Mouse (Mus musculus) lung, embryonic 16.5 days (tissue): ENCODE measurements around the gene Prdm16. TPM values are rescaled to one million over a fixed set of nuclear protein-coding genes. Genes with fewer than 3 reads are reported as not detected.

ENCODE experiments used
- ATAC-seq: fragments of 200-750 bp; cut with Nextera tagmentation; 2 replicates; pipeline ENCODE4 v1.8.0; 2017; ENCODE audit warnings: low read depth, mild to moderate bottlenecking, moderate library complexity
- H3K27ac ChIP-seq: fragments of 300-500 bp; sonication (generic); 2 replicates; pipeline ENCODE4 v1.5.1; 2014; ENCODE audit warnings: mild to moderate bottlenecking, control low read depth, low read length
- H3K27me3 ChIP-seq: fragments of 300-500 bp; sonication (generic); 2 replicates; pipeline ENCODE4 v1.6.1; 2014; ENCODE audit warnings: low read depth, low read length, mixed read lengths; ENCODE audit not compliant: control insufficient read depth, insufficient read depth
- H3K36me3 ChIP-seq: fragments of 300-500 bp; sonication (generic); 2 replicates; pipeline ENCODE4 v1.6.1; 2014; ENCODE audit warnings: low read length; ENCODE audit not compliant: control insufficient read depth, insufficient read depth
- H3K4me1 ChIP-seq: fragments of 300-500 bp; sonication (generic); replicated peaks from 2 replicates; pipeline ENCODE4 v1.6.1; 2014; ENCODE audit warnings: low read length, mixed read lengths; ENCODE audit not compliant: control insufficient read depth, insufficient read depth
- H3K4me2 ChIP-seq: fragments of 300-500 bp; sonication (generic); 2 replicates; pipeline ENCODE4 v1.6.1; 2014; ENCODE audit warnings: low read depth, low read length, control low read depth
- H3K4me3 ChIP-seq: fragments of 300-500 bp; sonication (generic); 2 replicates; pipeline ENCODE4 v1.5.1; 2014; ENCODE audit warnings: mild to moderate bottlenecking, low read length, control low read depth
- H3K9ac ChIP-seq: fragments of 300-500 bp; sonication (generic); 2 replicates; pipeline ENCODE4 v1.6.1; 2014; ENCODE audit warnings: low read length, control low read depth
- H3K9me3 ChIP-seq: fragments of 300-500 bp; sonication (generic); 2 replicates; pipeline ENCODE4 v1.6.1; 2016; ENCODE audit warnings: low read length; ENCODE audit not compliant: control insufficient read depth
- WGBS: fragments of 180-500 bp; shearing (Covaris S2); extraction: QIAGEN DNeasy Blood & Tissue Kit; methylation state at CpG from one replicate; pipeline ENCODE4 v1.1.7; 2014; 5-methylcytosine and 5-hydroxymethylcytosine counted together
- polyA plus RNA-seq: library from polyadenylated mRNA; unstranded; fragments of >200 nt; fragmentation: Nextera tagmentation; extraction: Ambion mirVana; gene quantifications from 2 replicates; pipeline ENCODE4 v1.2.1, GENCODE M21; 2015

Gene Prdm16
- polyA plus RNA-seq, 1 experiment from 2014 or later: 25.2 TPM

- no peak overlapping the region for H3K4me2 ChIP-seq
- no peak for ATAC-seq
- H3K27me3 ChIP-seq: no peaks in the 10 kb centered on the region
- no peaks in the 10 kb centered on the region for H3K36me3 ChIP-seq
- H3K9ac ChIP-seq: no peak overlapping the region
- H3K27ac ChIP-seq: no peak overlapping the region
- no peaks in the 10 kb centered on the region for H3K9me3 ChIP-seq
- no peak overlapping the region for H3K4me3 ChIP-seq
- WGBS: 34% methylated on average over 4 of the region's 4 CpGs
- H3K4me1 ChIP-seq: peaks cover 24% of the 10 kb centered on the region
Observed at GRCm38 (mm10) chr4:154493996-154494395, 142.7 kb downstream of the Prdm16 start.

DNA sequence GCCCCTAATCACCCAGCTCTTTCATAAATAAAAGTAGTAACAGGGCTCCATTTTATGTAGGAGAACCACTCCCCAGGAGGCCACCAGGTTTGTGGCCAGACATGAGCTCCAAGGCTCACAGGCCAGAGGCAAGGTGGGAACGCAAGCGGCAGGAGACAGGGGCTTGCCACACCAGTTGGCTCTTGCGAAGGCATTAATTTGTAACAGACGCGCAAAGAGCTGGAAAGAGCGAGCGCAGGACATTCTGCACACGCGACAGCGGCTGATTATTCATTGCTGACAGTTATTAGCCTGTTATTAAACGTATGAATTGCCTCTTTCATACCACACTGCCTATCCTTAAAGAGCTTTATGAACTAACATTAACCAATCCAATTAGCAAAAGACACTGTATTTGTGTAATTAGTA lies 144.0 kb downstream of the Prdm16 start:
- H3K4me2 ChIP-seq: no peak overlapping the region
- no peak overlapping the region for H3K27ac ChIP-seq
- H3K9me3 ChIP-seq: no peaks in the 10 kb centered on the region
- no peak overlapping the region for H3K9ac ChIP-seq
- no peak overlapping the region for H3K4me3 ChIP-seq
- no peak for ATAC-seq
- no peaks in the 10 kb centered on the region for H3K36me3 ChIP-seq
- WGBS: 65% methylated on average over 11 of the region's 11 CpGs
- peaks cover 14% of the 10 kb centered on the region for H3K4me1 ChIP-seq
- H3K27me3 ChIP-seq: no peaks in the 10 kb centered on the region

GRCm38 (mm10) chr4:154492268-154492667 lies 144.4 kb downstream of the Prdm16 start:
- WGBS: 65% methylated on average over 7 of the region's 7 CpGs
- peaks cover 10% of the 10 kb centered on the region for H3K4me1 ChIP-seq
- no peak overlapping the region for H3K9ac ChIP-seq
- H3K9me3 ChIP-seq: no peaks in the 10 kb centered on the region
- H3K27me3 ChIP-seq: no peaks in the 10 kb centered on the region
- H3K4me3 ChIP-seq: no peak overlapping the region
- no peak for ATAC-seq
- no peak overlapping the region for H3K27ac ChIP-seq
- H3K4me2 ChIP-seq: no peak overlapping the region
- no peaks in the 10 kb centered on the region for H3K36me3 ChIP-seq

DNA sequence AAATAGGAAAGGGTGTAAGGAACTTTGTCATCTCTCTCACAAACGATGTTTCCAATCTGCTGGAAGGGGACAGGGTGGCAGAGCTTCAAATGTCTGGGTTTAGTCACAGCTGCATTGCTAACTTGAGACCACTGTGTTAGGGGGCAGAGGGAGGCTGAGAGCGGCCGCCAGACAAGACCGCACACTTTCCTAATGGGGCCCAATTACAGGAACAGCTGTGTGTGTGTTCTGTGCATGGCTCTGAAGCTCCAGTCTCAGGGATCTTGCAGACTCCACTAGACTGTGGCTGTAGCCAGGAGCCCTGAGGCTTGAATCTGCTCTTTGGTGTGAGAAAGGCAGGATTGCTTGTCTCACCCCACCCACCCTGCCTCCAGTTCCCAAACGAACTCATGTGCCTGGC lies 148.6 kb downstream of the Prdm16 start:
- H3K4me2 ChIP-seq: no peak overlapping the region
- peaks cover 10% of the 10 kb centered on the region for H3K4me1 ChIP-seq
- H3K27ac ChIP-seq: no peak overlapping the region
- H3K27me3 ChIP-seq: no peaks in the 10 kb centered on the region
- ATAC-seq: peak; percentile 17; the same call in 1 of the 2 replicates
- 30% methylated on average over 5 of the region's 5 CpGs for WGBS
- no peaks in the 10 kb centered on the region for H3K9me3 ChIP-seq
- no peaks in the 10 kb centered on the region for H3K36me3 ChIP-seq
- H3K9ac ChIP-seq: no peak overlapping the region
- no peak overlapping the region for H3K4me3 ChIP-seq

DNA sequence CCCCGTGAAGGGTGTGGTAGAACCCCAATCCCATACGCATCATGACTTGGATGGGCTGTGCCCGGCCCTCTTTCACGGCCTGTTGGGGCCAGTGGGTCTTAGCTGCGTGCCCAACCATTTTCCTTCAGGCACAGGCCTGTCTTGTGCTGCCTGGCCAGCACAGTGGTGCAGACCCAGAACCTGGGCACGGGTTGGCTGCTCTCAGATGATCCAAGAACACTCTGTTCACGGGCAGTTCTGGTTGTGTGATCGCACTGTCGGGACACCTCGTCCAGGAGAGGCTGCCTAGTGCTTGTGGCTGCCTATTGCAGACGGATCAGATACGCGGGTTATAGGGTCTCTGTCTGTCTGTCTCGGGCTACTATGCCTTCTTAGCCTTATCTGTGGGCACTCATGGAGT lies 154.0 kb downstream of the Prdm16 start:
- Histone ChIP-seq H3K36me3 (no peaks in the 10 kb centered on the region), H3K9ac (no peak overlapping the region), H3K27ac (peak overlapping the region; percentile 75), H3K4me3 (no peak overlapping the region), H3K4me2 (no peak overlapping the region), H3K4me1 (peaks cover 58% of the 10 kb centered on the region), H3K9me3 (no peaks in the 10 kb centered on the region), H3K27me3 (no peaks in the 10 kb centered on the region)
- WGBS: 63% methylated on average over 14 of the region's 14 CpGs
- no peak for ATAC-seq

DNA sequence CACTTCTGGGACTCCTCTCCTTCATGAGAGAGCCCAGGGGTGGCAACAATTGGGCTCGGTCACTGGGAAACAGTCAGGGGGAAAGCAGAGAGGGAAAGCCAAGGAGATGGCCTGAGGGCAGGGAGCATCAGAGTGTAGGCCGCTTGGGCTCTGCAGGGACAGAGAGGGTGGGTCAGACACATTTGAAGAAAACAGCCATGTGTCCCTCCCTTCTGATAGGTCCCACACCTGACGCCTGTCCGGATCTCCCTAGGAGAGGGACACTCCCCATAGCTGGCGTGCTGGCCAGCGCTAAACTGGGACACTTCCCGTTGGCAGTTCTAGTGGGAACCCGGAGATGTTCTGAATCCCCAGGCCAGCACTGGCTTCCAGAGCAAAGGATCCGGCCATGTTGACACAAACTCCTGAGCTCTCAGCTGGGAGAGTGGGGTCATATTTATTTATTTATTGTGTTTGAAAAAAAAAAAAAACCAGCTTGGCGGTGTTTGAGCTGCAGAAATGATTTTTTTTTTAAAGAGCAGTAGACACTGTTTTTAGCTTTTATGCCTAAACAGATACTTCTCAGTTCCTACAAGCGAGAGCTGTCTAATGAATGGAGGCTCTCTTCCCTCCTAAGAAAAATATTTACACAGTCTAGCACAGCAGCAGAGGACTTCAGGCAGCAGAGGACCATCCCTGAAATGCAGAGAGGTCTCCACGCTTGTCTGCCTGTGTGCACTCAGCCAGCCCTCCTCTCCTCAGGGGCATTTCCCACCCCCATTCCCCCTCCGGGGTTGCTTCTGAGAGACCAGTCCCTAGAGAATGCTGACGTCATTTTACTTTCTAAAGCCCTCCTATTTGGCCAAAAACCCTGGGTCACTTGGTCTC lies 154.7 kb downstream of the Prdm16 start:
- Histone ChIP-seq H3K27ac (peak overlapping the region; percentile 93), H3K4me1 (peaks cover 60% of the 10 kb centered on the region), H3K36me3 (no peaks in the 10 kb centered on the region), H3K9me3 (no peaks in the 10 kb centered on the region), H3K9ac (no peak overlapping the region), H3K27me3 (no peaks in the 10 kb centered on the region), H3K4me2 (no peak overlapping the region), H3K4me3 (no peak overlapping the region)
- 23% methylated on average over 14 of the region's 14 CpGs for WGBS
- ATAC-seq: no peak

GRCm38 (mm10) chr4:154480544-154481260 lies 156.0 kb downstream of the Prdm16 start:
- Histone ChIP-seq H3K36me3 (no peaks in the 10 kb centered on the region), H3K4me2 (peak overlapping the region; percentile 32; the same call in 1 of the 2 replicates), H3K27me3 (peaks cover 3% of the 10 kb centered on the region; the same call in 1 of the 2 replicates), H3K27ac (peak overlapping the region; percentile 93), H3K9me3 (no peaks in the 10 kb centered on the region), H3K4me1 (peaks cover 68% of the 10 kb centered on the region), H3K9ac (peak overlapping the region; percentile 32; the same call in 1 of the 2 replicates), H3K4me3 (no peak overlapping the region)
- ATAC-seq: peak; percentile 79
- 22% methylated on average over 9 of the region's 9 CpGs for WGBS

DNA sequence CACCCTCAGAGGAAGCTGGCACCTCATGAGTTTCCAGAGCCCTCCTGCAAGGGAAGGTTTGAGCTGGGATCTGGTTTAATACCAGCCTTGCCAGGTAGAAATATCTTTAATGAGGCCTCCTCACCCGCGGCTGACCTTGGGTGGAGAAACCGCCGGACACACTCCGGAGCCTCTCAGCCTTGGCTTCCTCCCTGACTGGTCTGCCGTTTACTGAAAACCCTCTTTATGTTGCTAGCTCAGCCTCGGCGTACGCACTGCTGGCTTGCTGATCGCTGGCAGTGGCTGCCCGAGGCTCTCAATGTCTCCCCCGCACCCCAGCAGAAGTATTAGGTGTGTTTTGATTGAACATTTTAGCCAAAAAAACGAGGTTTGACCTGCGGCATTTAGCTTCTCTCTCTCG lies 156.5 kb downstream of the Prdm16 start:
- no peak overlapping the region for H3K4me3 ChIP-seq
- 16% methylated on average over 15 of the region's 15 CpGs for WGBS
- no peaks in the 10 kb centered on the region for H3K9me3 ChIP-seq
- peak overlapping the region; percentile 17; the same call in 1 of the 2 replicates for H3K9ac ChIP-seq
- H3K27ac ChIP-seq: peak overlapping the region; percentile 93
- no peaks in the 10 kb centered on the region for H3K36me3 ChIP-seq
- peaks cover 9% of the 10 kb centered on the region for H3K27me3 ChIP-seq
- peak; percentile 46 for ATAC-seq
- H3K4me1 ChIP-seq: peaks cover 68% of the 10 kb centered on the region
- H3K4me2 ChIP-seq: peak overlapping the region; percentile 32; the same call in 1 of the 2 replicates

DNA sequence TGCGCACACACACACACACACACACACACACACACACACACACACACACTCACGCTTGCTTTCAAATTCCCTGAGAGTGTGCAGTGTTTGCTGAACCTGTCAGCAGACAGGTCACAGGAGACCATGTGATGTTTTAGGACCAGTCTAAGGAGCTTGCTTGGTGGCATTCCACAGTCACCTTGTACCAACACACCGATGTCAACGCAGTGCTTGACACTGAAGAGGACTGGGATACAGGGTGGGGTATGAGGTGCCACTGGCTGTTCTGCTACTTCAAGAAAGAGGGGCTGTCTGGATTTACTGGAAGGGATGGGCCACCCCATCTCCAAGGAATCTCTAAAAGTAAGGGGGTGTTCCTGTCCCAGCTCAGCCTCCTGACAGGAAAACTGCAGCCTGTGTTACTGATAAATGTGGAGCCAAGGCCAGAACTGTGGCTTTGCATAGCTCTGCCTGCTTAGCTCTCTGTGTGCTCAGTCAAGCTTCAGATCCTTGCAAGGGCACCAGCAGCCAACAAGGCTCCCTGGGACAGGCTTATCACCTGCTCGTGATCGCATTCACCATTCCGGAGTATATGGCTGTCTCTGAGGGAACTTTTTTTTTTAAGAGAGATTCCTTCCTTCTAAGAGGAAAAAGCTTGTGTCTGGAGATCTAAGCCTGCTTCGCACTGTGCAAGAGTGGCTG lies 157.6 kb downstream of the Prdm16 start:
- Histone ChIP-seq H3K27me3 (peaks cover 14% of the 10 kb centered on the region), H3K9ac (peak overlapping the region; percentile 26; the same call in 1 of the 2 replicates), H3K4me1 (peaks cover 68% of the 10 kb centered on the region), H3K27ac (peak overlapping the region; percentile 93), H3K36me3 (no peaks in the 10 kb centered on the region), H3K9me3 (no peaks in the 10 kb centered on the region), H3K4me3 (no peak overlapping the region), H3K4me2 (0 out of 2 replicates have a peak overlapping the region, but pooled peaks have one; percentile 18)
- ATAC-seq: peak; percentile 83
- 53% methylated on average over 8 of the region's 8 CpGs for WGBS
